Mouse (Mus musculus) gastrocnemius, postnatal 36 days (tissue): Measurements from ENCODE around the gene Map4k3. TPM values are rescaled to one million over a fixed set of nuclear protein-coding genes. Genes with fewer than 3 reads are reported as not detected.
"Not testable (repeated sequence)": the region's sequence is repeated elsewhere in the genome, so short reads cannot be mapped to it uniquely, and the experiment has no call there.

Experiments
- DNase-seq, 2 experiments: peaks; one replicate each; pipeline ENCODE4 v3.0.0; 2022
- intact Hi-C: fragments of 180-260 bp; cut with DNase I; formaldehyde crosslinking; loops from one replicate; pipeline ENCODE4 v1.15.1; 2025
- total RNA-seq, 2 experiments: library from RNA; stranded (reverse); gene quantifications; 2 replicates each; pipeline ENCODE4 v1.2.3; 2021

Gene Map4k3
- total RNA-seq, 2 experiments from 2014 or later = 10.6 to 14.2 TPM

- DNase-seq = no peak
- intact Hi-C loops = no loop called here
These were observed 4.0 kb upstream of the Map4k3 start for GRCm38 (mm10) chr17:80732256-80732655.

GRCm38 (mm10) chr17:80730283-80730682 lies 2.0 kb upstream of the Map4k3 start:
- DNase-seq, intact Hi-C loops: not testable (repeated sequence)

- no peak for DNase-seq
- intact Hi-C loops = loop anchor here (5.0 kb wide), 1 partner anchor 67 kb away; no protein-coding TSS in a partner anchor
These were observed 1.5 kb upstream of the Map4k3 start for GRCm38 (mm10) chr17:80729825-80730224.

GRCm38 (mm10) chr17:80729080-80729749 lies 930 bp upstream of the Map4k3 start:
- intact Hi-C loops = loop anchor here (5.0 kb wide), 1 partner anchor 68 kb away; no protein-coding TSS in a partner anchor
- DNase-seq = no peak

- peak; percentile 33 to 56 for DNase-seq
- intact Hi-C loops = loop anchor here (5.0 kb wide), 1 partner anchor 70 kb away; no protein-coding TSS in a partner anchor
These were observed 839 bp downstream of the Map4k3 start for GRCm38 (mm10) chr17:80727341-80727951.

- intact Hi-C loops = loop anchor here (5.0 kb wide), 1 partner anchor 70 kb away; no protein-coding TSS in a partner anchor
- DNase-seq = peak; percentile 36 to 62
These were observed 1.5 kb downstream of the Map4k3 start for GRCm38 (mm10) chr17:80726821-80727220.

- DNase-seq = no peak
- intact Hi-C loops = no loop called here
These were observed 5.2 kb downstream of the Map4k3 start for GRCm38 (mm10) chr17:80723092-80723491.

GRCm38 (mm10) chr17:80721670-80722069 lies 6.6 kb downstream of the Map4k3 start:
- intact Hi-C loops = no loop called here
- no peak for DNase-seq

- DNase-seq = no peak
- intact Hi-C loops = no loop called here
These were observed 9.0 kb downstream of the Map4k3 start for GRCm38 (mm10) chr17:80719309-80719708.

GRCm38 (mm10) chr17:80718243-80718642 lies 10.0 kb downstream of the Map4k3 start:
- DNase-seq = no peak
- intact Hi-C loops = no loop called here

GRCm38 (mm10) chr17:80713588-80713987 lies 14.7 kb downstream of the Map4k3 start:
- DNase-seq = no peak
- intact Hi-C loops = no loop called here

GRCm38 (mm10) chr17:80709921-80710838 lies 18.1 kb downstream of the Map4k3 start:
- intact Hi-C loops = no loop called here
- no peak for DNase-seq

GRCm38 (mm10) chr17:80708803-80709202 lies 19.5 kb downstream of the Map4k3 start:
- intact Hi-C loops = no loop called here
- DNase-seq = no peak

- intact Hi-C loops = no loop called here
These were observed 21.1 kb downstream of the Map4k3 start for GRCm38 (mm10) chr17:80707176-80707575.

GRCm38 (mm10) chr17:80706608-80707007 lies 21.7 kb downstream of the Map4k3 start:
- no peak for DNase-seq
- intact Hi-C loops = no loop called here

More at GRCm38 (mm10) chr17:80707176-80707575, 21.1 kb downstream of the Map4k3 start:
- no peak for DNase-seq

- no peak for DNase-seq
- intact Hi-C loops = no loop called here
These were observed 26.6 kb downstream of the Map4k3 start for GRCm38 (mm10) chr17:80701687-80702086.

- no peak for DNase-seq
- intact Hi-C loops = no loop called here
These were observed 29.4 kb downstream of the Map4k3 start for GRCm38 (mm10) chr17:80698930-80699329.

- intact Hi-C loops = no loop called here
- no peak for DNase-seq
These were observed 29.9 kb downstream of the Map4k3 start for GRCm38 (mm10) chr17:80698191-80698901.

- no peak for DNase-seq
- intact Hi-C loops = no loop called here
These were observed 31.3 kb downstream of the Map4k3 start for GRCm38 (mm10) chr17:80696956-80697355.

- no peak for DNase-seq
- intact Hi-C loops = no loop called here
These were observed 32.1 kb downstream of the Map4k3 start for GRCm38 (mm10) chr17:80696210-80696609.
